Mouse (Mus musculus): ENCODE results near the gene Elof1. TPM values are rescaled to one million over a fixed set of nuclear protein-coding genes. Genes with fewer than 3 reads are reported as not detected.
A peak's percentile ranks its signal among the peaks of the same experiment; 100 is the strongest.

The Elof1 gene
- polyA plus RNA-seq, 1 experiment from 2014 or later = 233 TPM

DNA sequence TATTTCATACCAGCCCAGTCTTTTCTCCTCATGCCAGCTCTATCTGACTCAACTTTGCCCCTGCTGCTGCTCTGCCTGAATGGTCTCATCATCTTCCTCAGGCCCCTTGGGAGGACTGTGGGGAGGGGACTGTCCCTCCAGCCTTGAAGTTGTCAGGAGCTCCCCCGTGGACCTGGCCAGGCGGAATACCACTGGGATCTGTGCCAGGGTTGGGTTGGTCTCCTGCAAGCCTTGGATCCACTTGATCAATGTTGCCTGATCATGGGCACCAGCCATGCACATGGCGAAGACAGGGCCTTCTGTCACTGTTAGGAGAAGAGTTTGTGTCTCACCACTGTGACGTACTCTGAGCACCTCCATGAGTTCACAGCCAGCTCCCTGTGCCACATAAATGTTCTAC lies 44.7 kb downstream of the Elof1 start:
- peaks cover 56% of the 10 kb centered on the region for H3K36me3 ChIP-seq
- peaks cover 19% of the 10 kb centered on the region for H3K4me1 ChIP-seq
- DNase-seq (ENCODE audit: low spot score) = no peak
- no peaks in the 10 kb centered on the region for H3K27me3 ChIP-seq (ENCODE audit: low read depth, poor library complexity, severe bottlenecking)
- H3K9me3 ChIP-seq (replicated peaks) = no peaks in the 10 kb centered on the region
- H3K27ac ChIP-seq = no peak overlapping the region
- WGBS = 96% methylated on average over 4 of the region's 4 CpGs
- H3K4me3 ChIP-seq = no peak overlapping the region

GRCm38 (mm10) chr9:22070791-22071573 lies 46.0 kb downstream of the Elof1 start, which contains the start of the genes Gm49318 and Zfp653:
Gm49318 (minus strand) TSS chr9:22071259.
Zfp653 (minus strand) TSS chr9:22071376.
- Histone ChIP-seq H3K27ac (peak within 1 kb of the TSS; percentile 99), H3K36me3 (peaks cover 58% of the 10 kb centered on the region), H3K4me3 (peak within 1 kb of the TSS; percentile 93), H3K9me3 (replicated peaks) (no peaks in the 10 kb centered on the region), H3K27me3 (ENCODE audit: low read depth, poor library complexity, severe bottlenecking) (no peaks in the 10 kb centered on the region), H3K4me1 (peaks cover 19% of the 10 kb centered on the region)
- WGBS = 1% methylated on average over 81 of the region's 87 CpGs
- DNase-seq (ENCODE audit: low spot score) = peak; percentile 97

- peaks cover 19% of the 10 kb centered on the region for H3K4me1 ChIP-seq
- WGBS = 76% methylated on average over 4 of the region's 4 CpGs
- H3K36me3 ChIP-seq = peaks cover 64% of the 10 kb centered on the region
- H3K4me3 ChIP-seq = peak overlapping the region; percentile 93
- H3K9me3 ChIP-seq (replicated peaks) = no peaks in the 10 kb centered on the region
- H3K27ac ChIP-seq = peak overlapping the region; percentile 99
- H3K27me3 ChIP-seq (ENCODE audit: low read depth, poor library complexity, severe bottlenecking) = no peaks in the 10 kb centered on the region
- no peak for DNase-seq (ENCODE audit: low spot score)
These were observed 47.0 kb downstream of the Elof1 start for GRCm38 (mm10) chr9:22069881-22070553.

GRCm38 (mm10) chr9:22067195-22067594 lies 49.8 kb downstream of the Elof1 start:
- H3K9me3 ChIP-seq (replicated peaks) = no peaks in the 10 kb centered on the region
- peaks cover 65% of the 10 kb centered on the region for H3K36me3 ChIP-seq
- DNase-seq (ENCODE audit: low spot score) = no peak
- peaks cover 19% of the 10 kb centered on the region for H3K4me1 ChIP-seq
- no peaks in the 10 kb centered on the region for H3K27me3 ChIP-seq (ENCODE audit: low read depth, poor library complexity, severe bottlenecking)
- no peak overlapping the region for H3K4me3 ChIP-seq
- H3K27ac ChIP-seq = no peak overlapping the region
- 84% methylated on average over 5 of the region's 5 CpGs for WGBS

DNA sequence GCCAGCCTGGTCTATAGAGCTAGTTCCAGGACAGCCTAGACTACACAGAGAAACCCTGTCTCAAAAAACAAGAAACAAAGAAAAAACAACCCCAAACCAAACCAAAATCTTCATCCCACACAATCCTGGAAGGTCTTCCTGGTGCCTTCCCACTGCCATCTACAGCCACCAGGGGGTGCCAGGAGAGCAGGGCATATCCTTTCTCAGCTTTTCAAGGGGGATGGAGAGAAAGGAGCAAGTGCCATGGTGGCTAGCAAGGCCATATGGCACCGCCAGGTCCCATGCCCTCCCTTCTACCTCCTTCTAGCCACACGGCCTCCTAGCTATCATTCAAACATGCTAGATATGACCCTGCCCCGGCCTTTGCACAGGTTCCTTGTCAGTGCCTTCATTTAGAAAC lies 50.5 kb downstream of the Elof1 start:
- Histone ChIP-seq H3K9me3 (replicated peaks) (no peaks in the 10 kb centered on the region), H3K4me1 (peaks cover 13% of the 10 kb centered on the region), H3K27ac (no peak overlapping the region), H3K27me3 (ENCODE audit: low read depth, poor library complexity, severe bottlenecking) (no peaks in the 10 kb centered on the region), H3K4me3 (no peak overlapping the region), H3K36me3 (peaks cover 69% of the 10 kb centered on the region)
- peak; percentile 58 for DNase-seq (ENCODE audit: low spot score)
- WGBS = 76% methylated on average over 3 of the region's 3 CpGs

DNA sequence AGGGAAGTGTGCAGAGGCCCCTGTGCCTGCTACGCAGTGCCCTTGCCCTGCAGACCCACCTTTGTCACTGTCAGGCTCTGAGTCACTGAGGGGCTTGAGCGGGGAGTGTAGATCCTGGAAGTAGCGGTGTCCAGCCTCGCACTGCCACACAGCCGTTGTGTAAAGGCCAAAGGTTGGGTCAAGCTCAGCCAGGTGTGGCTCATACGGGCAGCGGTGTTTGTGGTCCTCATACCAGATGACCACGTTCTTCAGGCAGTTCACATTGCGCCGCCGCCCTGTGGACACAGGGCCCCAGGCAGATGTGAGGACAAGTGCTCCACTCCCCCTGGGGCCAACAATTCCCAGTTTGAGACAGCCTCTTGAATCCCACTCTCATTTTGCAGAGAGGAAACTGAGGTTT lies 51.3 kb downstream of the Elof1 start:
- Histone ChIP-seq H3K27me3 (ENCODE audit: low read depth, poor library complexity, severe bottlenecking) (no peaks in the 10 kb centered on the region), H3K36me3 (peaks cover 77% of the 10 kb centered on the region), H3K27ac (no peak overlapping the region), H3K9me3 (replicated peaks) (no peaks in the 10 kb centered on the region), H3K4me3 (no peak overlapping the region), H3K4me1 (peaks cover 10% of the 10 kb centered on the region)
- no peak for DNase-seq (ENCODE audit: low spot score)
- WGBS = 96% methylated on average over 11 of the region's 11 CpGs

DNA sequence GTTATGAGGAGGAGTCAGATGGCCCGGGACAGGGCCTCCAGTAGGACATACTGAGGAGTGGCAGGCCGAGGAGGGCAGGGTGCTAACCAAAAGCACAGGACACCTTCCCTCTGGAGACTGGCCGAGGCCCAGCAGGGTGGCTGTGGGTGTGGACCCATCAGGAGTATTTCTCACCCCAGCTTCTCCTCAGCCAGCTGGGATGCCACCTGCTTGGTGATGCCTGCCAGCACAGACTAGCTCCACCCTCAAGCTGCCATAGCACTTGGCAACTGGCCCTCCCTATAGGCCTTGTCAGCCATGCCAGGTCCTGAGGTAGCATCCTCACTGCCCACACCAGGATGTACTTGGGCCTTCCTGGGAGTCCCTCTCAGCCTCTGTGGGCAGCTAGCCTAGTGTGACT lies 52.6 kb downstream of the Elof1 start:
- H3K27me3 ChIP-seq (ENCODE audit: low read depth, poor library complexity, severe bottlenecking) = no peaks in the 10 kb centered on the region
- DNase-seq (ENCODE audit: low spot score) = no peak
- H3K4me1 ChIP-seq = no peaks in the 10 kb centered on the region
- no peak overlapping the region for H3K27ac ChIP-seq
- H3K9me3 ChIP-seq (replicated peaks) = no peaks in the 10 kb centered on the region
- 95% methylated on average over 3 of the region's 3 CpGs for WGBS
- peaks cover 85% of the 10 kb centered on the region for H3K36me3 ChIP-seq
- no peak overlapping the region for H3K4me3 ChIP-seq

Small RNAs within 50 kb of the gene (microRNA-seq; reads per million reads assigned to microRNA genes)
- not detected for gene Mir7084

Other genes with a start within 250 kb of the Elof1 start
- gene Rab3d, start 199.0 kb downstream of the Elof1 start, polyA plus RNA-seq (2016; fragmentation: Nextera tagmentation; extraction: Ambion mirVana) = 2.7 and 5.0 TPM in 2 replicates
- 3.0 and 3.9 TPM in 2 replicates for gene Ccdc159, start 189.7 kb downstream of the Elof1 start, polyA plus RNA-seq (2016; fragmentation: Nextera tagmentation; extraction: Ambion mirVana)
- gene Tmem205, start 189.6 kb downstream of the Elof1 start, polyA plus RNA-seq (2016; fragmentation: Nextera tagmentation; extraction: Ambion mirVana) = 31.1 and 33.5 TPM in 2 replicates
- 6.4 and 7.8 TPM in 2 replicates for gene Plppr2, start 180.1 kb downstream of the Elof1 start, polyA plus RNA-seq (2016; fragmentation: Nextera tagmentation; extraction: Ambion mirVana)
- gene Swsap1, start 161.4 kb downstream of the Elof1 start, polyA plus RNA-seq (2016; fragmentation: Nextera tagmentation; extraction: Ambion mirVana) = 7.3 and 8.2 TPM in 2 replicates
- 7.6 and 8.2 TPM in 2 replicates for gene Epor, start 153.7 kb downstream of the Elof1 start, polyA plus RNA-seq (2016; fragmentation: Nextera tagmentation; extraction: Ambion mirVana)
- 5.1 and 5.7 TPM in 2 replicates for gene Rgl3, start 127.7 kb downstream of the Elof1 start, polyA plus RNA-seq (2016; fragmentation: Nextera tagmentation; extraction: Ambion mirVana)
- gene Ccdc151, start 114.5 kb downstream of the Elof1 start, polyA plus RNA-seq (2016; fragmentation: Nextera tagmentation; extraction: Ambion mirVana) = 2.0 TPM in 2 replicates
- gene Prkcsh, start 114.4 kb downstream of the Elof1 start, polyA plus RNA-seq (2016; fragmentation: Nextera tagmentation; extraction: Ambion mirVana) = 111 and 113 TPM in 2 replicates
- gene Elavl3, start 65.1 kb downstream of the Elof1 start, polyA plus RNA-seq (2016; fragmentation: Nextera tagmentation; extraction: Ambion mirVana) = 0.06 and 0.10 TPM in 2 replicates
- not detected in 2 replicates for gene Gm49318, start 45.9 kb downstream of the Elof1 start, polyA plus RNA-seq (2016; fragmentation: Nextera tagmentation; extraction: Ambion mirVana)
- gene Zfp653, start 45.8 kb downstream of the Elof1 start, polyA plus RNA-seq (2016; fragmentation: Nextera tagmentation; extraction: Ambion mirVana) = 11.0 TPM in 2 replicates
- gene Ecsit, start 31.7 kb downstream of the Elof1 start, polyA plus RNA-seq (2016; fragmentation: Nextera tagmentation; extraction: Ambion mirVana) = 38.9 and 46.4 TPM in 2 replicates
- 0.89 and 2.4 TPM in 2 replicates for gene Cnn1, start 18.0 kb downstream of the Elof1 start, polyA plus RNA-seq (2016; fragmentation: Nextera tagmentation; extraction: Ambion mirVana)
- gene Acp5, start 18.5 kb upstream of the Elof1 start, polyA plus RNA-seq (2016; fragmentation: Nextera tagmentation; extraction: Ambion mirVana) = 16.7 and 22.9 TPM in 2 replicates
- gene Pigyl, start 39.7 kb upstream of the Elof1 start, polyA plus RNA-seq (2016; fragmentation: Nextera tagmentation; extraction: Ambion mirVana) = 47.1 and 47.3 TPM in 2 replicates
- gene Zfp872, start 70.9 kb upstream of the Elof1 start, polyA plus RNA-seq (2016; fragmentation: Nextera tagmentation; extraction: Ambion mirVana) = 0.10 and 0.18 TPM in 2 replicates
- 10.3 and 12.7 TPM in 2 replicates for gene Zfp809, start 108.5 kb upstream of the Elof1 start, polyA plus RNA-seq (2016; fragmentation: Nextera tagmentation; extraction: Ambion mirVana)
- gene Zfp599, start 142.7 kb upstream of the Elof1 start, polyA plus RNA-seq (2016; fragmentation: Nextera tagmentation; extraction: Ambion mirVana) = 8.7 and 9.5 TPM in 2 replicates
- 23.3 and 36.1 TPM in 2 replicates for gene Zfp810, start 190.5 kb upstream of the Elof1 start, polyA plus RNA-seq (2016; fragmentation: Nextera tagmentation; extraction: Ambion mirVana)